Mouse (Mus musculus) kidney, adult 2 months (tissue): ENCODE measurements around the gene Kit. TPM values are rescaled to one million over a fixed set of nuclear protein-coding genes. Genes with fewer than 3 reads are reported as not detected.

ENCODE experiments used
- DNase-seq: peaks from one replicate; pipeline ENCODE4 v3.0.0; 2021
- H3K27ac ChIP-seq: fragments of 200-500 bp; 2 replicates; pipeline ENCODE4 v1.5.1; 2012; ENCODE audit warnings: low read depth, low read length, control low read depth, inconsistent platforms; ENCODE audit not compliant: insufficient read depth
- H3K27me3 ChIP-seq: fragments of 200-500 bp; replicated peaks from 2 replicates; pipeline ENCODE4 v1.6.1; 2012; ENCODE audit warnings: mild to moderate bottlenecking, moderate library complexity, low read length, inconsistent platforms; ENCODE audit not compliant: control insufficient read depth, insufficient read depth
- H3K36me3 ChIP-seq: fragments of 200-500 bp; 2 replicates; pipeline ENCODE4 v1.6.1; 2012; ENCODE audit warnings: mild to moderate bottlenecking, moderate library complexity, low read length, inconsistent platforms; ENCODE audit not compliant: control insufficient read depth, insufficient read depth
- H3K4me1 ChIP-seq: fragments of 200-500 bp; 2 replicates; pipeline ENCODE4 v1.6.1; 2011; ENCODE audit warnings: low read length; ENCODE audit not compliant: control insufficient read depth, insufficient read depth
- H3K4me3 ChIP-seq: fragments of 200-500 bp; 2 replicates; pipeline ENCODE4 v1.5.1; 2011; ENCODE audit warnings: mild to moderate bottlenecking, low read depth, low read length, control low read depth; ENCODE audit not compliant: insufficient read depth
- CTCF ChIP-seq: fragments of 200-500 bp; conservative IDR thresholded peaks from 2 replicates; pipeline ENCODE4 v1.5.1; 2011; ENCODE audit warnings: low read depth, mild to moderate bottlenecking, control low read depth, low read length, moderate library complexity, mixed read lengths; ENCODE audit not compliant: insufficient read depth, insufficient read length
- POLR2A ChIP-seq: fragments of 200-500 bp; IDR thresholded peaks from one replicate; pipeline ENCODE4 v1.6.1; 2011; ENCODE audit warnings: low read depth, low read length, control low read depth
- whole genome bisulfite sequencing: fragments of 180-500 bp; shearing (Covaris S2); methylation state at CpG from one replicate; pipeline ENCODE4 v1.1.7; 2018; 5-methylcytosine and 5-hydroxymethylcytosine counted together
- polyA plus RNA-seq: library from polyadenylated mRNA; depleted of rRNA; stranded (reverse); fragments of >200 nt; gene quantifications from 2 replicates; pipeline ENCODE4 v1.2.3, GENCODE M21; 2012

Kit gene
- polyA plus RNA-seq, 1 experiment = 15.6 TPM

DNA sequence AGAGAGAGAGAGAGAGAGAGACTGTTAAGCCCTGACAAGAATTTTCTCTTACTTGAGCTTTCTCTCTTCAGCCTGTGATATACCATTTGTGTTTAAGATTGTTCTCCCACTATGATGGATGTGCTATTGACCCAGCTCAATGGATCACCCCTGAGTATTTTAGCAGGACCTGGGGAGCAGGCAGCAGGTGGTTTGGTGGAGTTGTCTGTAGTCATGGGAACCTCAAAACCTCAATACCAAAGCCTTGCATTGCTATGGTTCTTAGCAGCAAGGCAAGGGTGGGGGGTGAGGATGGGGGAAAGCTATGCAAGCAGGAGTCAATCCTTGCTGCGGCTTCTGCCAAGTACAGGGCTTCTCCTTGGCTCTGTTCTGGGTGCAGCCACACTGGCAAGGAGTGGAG is 48.8 kb downstream of the Kit start:
- WGBS = 89% methylated on average over 1 of the region's 1 CpGs
- H3K27ac ChIP-seq = no peak overlapping the region
- no peaks in the 10 kb centered on the region for H3K36me3 ChIP-seq
- DNase-seq = no peak
- H3K4me3 ChIP-seq = no peak overlapping the region
- no peaks in the 10 kb centered on the region for H3K27me3 ChIP-seq
- TF ChIP-seq POLR2A = no peak
- TF ChIP-seq CTCF = no peak
- H3K4me1 ChIP-seq = no peaks in the 10 kb centered on the region

DNA sequence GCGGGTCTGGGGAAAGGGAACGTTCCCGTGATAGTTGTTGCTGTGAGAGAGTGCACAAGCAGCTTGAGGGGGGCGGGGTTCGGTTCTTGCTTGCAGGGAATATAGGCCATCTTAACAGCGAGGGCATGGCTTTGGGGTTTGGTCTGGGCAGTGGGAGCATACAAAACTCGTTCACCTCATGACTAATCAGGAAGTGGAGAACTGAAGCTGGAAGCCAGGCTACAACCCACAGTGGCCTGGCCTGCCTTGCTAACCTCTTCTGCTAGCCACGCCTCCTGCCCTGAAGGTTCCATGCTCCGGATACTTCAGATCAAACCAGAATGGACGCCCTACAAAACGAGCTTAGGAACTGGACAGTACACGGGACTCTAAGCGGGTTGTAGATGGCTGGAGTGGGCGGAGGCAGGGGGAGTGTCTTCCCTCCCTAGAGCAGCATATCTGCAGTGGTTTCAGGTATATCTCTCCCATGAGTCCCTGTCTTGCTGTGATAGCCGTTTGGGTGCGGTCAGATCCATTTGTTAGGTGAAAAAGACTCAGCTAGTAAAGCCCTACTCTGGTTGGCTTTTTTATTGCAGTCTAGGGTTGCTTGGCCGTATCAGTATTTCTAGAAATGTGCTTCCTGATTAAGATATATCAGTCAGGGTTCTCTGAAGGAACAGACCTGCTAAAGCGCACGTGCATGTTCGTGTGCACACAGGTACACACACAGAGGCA is 49.4 kb downstream of the Kit start:
- H3K36me3 ChIP-seq = no peaks in the 10 kb centered on the region
- no peak for DNase-seq
- H3K4me3 ChIP-seq = no peak overlapping the region
- WGBS = 89% methylated on average over 20 of the region's 20 CpGs
- H3K4me1 ChIP-seq = no peaks in the 10 kb centered on the region
- TF ChIP-seq POLR2A (no peak), CTCF (no peak)
- no peaks in the 10 kb centered on the region for H3K27me3 ChIP-seq
- H3K27ac ChIP-seq = no peak overlapping the region

DNA sequence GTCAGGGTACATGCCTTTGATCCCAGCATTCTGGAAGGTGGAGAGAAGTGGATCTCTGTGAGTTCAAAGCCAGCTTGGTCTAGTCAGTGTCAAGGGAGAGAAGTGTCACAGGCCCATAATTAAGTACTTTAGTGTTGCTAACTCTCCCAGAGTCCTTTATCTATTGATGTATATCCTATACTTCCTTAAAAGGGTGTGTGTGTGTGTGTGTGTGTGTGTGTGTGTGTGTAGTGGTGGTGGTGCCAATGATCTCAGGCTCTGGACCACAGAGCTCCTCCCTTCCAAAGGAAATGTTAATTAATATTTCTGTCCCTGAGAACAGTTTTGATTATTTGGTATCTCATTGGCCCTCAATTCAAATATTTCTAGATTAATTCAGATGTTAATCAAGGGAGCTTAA is 50.3 kb downstream of the Kit start:
- Histone ChIP-seq H3K4me3 (no peak overlapping the region), H3K27me3 (no peaks in the 10 kb centered on the region), H3K4me1 (no peaks in the 10 kb centered on the region), H3K36me3 (no peaks in the 10 kb centered on the region), H3K27ac (no peak overlapping the region)
- TF ChIP-seq CTCF = no peak
- no peak for TF ChIP-seq POLR2A
- DNase-seq = no peak

DNA sequence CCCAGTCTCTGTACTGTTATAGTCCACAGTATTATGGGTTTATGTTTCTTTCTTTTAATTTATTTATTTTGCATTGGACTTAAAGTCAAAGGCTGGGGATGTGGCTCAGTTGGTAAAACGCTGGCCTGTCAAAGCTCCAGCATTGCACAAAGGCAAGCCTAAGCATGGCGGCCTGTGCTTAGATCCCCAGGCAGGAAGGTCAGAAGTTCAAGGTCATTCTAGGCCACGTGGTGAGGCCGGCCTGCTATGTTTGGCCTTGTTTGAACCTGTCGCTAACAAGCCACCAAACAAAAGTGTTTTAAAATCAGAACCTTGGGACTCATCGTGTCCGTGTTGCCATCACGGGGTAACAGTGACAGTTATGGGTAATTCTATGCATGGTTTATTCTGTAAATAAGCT is 51.6 kb downstream of the Kit start:
- 75% methylated on average over 8 of the region's 8 CpGs for whole genome bisulfite sequencing
- no peak for DNase-seq
- Histone ChIP-seq H3K4me3 (no peak overlapping the region), H3K4me1 (no peaks in the 10 kb centered on the region), H3K27ac (no peak overlapping the region), H3K27me3 (no peaks in the 10 kb centered on the region), H3K36me3 (no peaks in the 10 kb centered on the region)
- TF ChIP-seq CTCF = no peak
- no peak for TF ChIP-seq POLR2A

DNA sequence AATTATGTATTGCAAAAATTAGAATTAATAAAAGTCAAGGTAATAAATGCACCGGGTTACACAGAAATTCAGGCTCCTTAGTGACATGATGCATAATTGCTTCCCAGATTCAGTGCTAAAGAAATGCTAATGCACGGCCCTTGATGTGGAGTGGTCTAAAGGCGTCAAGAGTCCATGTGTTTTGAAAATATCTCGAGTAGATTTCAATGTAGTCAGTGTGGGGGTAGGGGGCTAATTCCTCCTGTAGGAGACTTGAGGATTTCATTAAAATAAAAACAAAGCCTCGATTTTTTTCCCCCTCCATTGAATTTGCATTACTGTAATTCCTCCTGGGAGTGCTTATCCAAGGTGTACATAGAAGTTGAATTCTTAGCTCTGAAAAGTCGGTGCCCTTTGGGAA is 52.0 kb downstream of the Kit start:
- WGBS = 73% methylated on average over 6 of the region's 6 CpGs
- no peak for DNase-seq

DNA sequence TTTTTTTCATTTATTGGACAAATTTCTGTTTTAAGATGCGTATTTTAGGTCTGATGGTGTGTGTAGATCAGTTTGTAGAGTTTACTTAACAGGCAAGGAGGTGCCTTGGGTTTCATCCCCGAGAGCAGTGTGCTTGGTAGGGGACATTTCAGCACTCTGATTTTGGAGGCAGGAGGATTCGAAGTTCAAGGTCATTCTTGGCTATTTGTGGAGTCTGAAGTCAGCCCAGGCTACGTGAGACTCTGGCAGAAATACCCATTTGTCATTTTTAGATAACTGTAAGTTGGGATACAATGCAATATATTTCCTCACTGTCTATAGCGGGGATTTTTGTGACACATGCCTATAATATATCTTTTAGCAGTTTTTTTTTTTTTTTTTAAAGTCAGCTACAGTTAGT is 57.5 kb downstream of the Kit start:
- no peaks in the 10 kb centered on the region for H3K4me1 ChIP-seq
- TF ChIP-seq POLR2A = no peak
- TF ChIP-seq CTCF = no peak
- no peak overlapping the region for H3K27ac ChIP-seq
- H3K27me3 ChIP-seq = no peaks in the 10 kb centered on the region
- WGBS = 82% methylated on average over 5 of the region's 5 CpGs
- no peak overlapping the region for H3K4me3 ChIP-seq
- no peaks in the 10 kb centered on the region for H3K36me3 ChIP-seq
- DNase-seq = no peak

More for the DNA sequence above, 52.0 kb downstream of the Kit start:
- Histone ChIP-seq H3K4me1 (no peaks in the 10 kb centered on the region), H3K36me3 (no peaks in the 10 kb centered on the region), H3K27ac (no peak overlapping the region), H3K27me3 (no peaks in the 10 kb centered on the region), H3K4me3 (no peak overlapping the region)
- TF ChIP-seq POLR2A (no peak), CTCF (no peak)

DNA sequence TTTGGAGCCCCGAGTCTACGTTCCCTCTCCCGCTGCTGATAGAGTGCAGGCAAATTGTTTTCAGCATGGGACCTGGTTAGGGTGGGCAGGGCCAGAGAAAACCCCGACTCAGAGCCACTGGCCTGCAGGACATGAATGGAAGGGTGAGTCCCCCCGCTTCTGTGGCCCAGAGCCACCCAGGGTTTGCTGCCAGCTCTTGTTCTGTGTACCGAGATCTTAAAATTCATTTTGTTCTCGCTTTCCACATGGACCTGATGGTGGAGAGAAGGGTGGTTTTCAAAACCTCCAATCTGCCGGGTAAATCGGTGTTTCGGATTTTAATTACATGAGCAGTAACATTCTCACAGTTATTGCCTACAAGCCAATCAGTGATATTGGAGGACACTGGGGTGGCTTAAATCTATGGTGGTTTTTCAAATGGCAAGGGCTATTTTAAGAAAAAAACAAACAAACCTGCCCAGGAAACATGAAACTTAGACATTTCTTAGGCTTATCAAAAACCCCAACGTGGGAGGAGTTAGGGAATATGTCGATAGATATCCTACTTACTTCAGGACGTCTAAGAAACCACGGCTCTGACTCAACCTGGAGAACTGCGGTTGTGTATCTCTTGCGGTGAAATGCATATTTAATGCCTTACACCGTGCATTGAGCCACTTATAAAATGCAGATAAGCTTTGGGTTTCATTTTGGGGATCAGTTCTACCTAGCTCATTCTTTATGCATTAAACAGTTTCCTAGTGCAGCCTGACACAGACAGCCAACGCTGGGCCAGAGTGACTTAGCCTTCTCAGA is 58.3 kb downstream of the Kit start:
- H3K36me3 ChIP-seq = no peaks in the 10 kb centered on the region
- H3K27me3 ChIP-seq = no peaks in the 10 kb centered on the region
- no peak overlapping the region for H3K4me3 ChIP-seq

More for the DNA sequence above, 58.3 kb downstream of the Kit start:
- no peak for DNase-seq
- WGBS = 93% methylated on average over 18 of the region's 18 CpGs
- Histone ChIP-seq H3K27ac (no peak overlapping the region), H3K4me1 (no peaks in the 10 kb centered on the region)
- TF ChIP-seq POLR2A (no peak), CTCF (no peak)
